Mouse (Mus musculus) kidney, adult 8-10 months (tissue): ENCODE measurements at regions not wholly inside any gene's neighbourhood (a gene's known extent, or its start where the extent isn't known, plus 50 kb on each side); places are given as distances from the start of the nearest gene placed in this dataset.

Experiments used
- DNase-seq, 2 experiments: peaks; one replicate each; pipeline ENCODE4 v3.0.0; 2022

DNA sequence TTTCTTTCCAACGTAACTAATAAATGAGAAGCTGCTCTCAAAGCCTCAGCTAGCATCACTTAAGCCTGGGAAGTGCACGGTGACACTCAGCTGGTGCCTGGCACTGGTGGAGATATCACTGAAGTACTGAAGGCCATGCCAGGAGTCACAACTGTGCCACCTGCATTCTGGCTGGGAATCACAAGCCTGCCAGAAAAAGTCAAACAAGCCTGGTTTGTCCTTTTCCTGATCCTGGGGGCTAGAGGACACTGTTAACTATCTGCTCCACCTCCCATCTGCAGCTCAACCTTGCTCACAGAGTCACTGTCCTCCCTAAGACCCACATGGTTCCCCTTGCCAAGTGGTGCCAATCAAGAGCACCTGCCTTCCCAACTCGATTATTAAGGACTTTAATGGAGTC lies 135.2 kb upstream of the Car8 start:
- no peak for DNase-seq

GRCm38 (mm10) chr4:8372069-8372468 lies 133.2 kb upstream of the Car8 start:
- no peak for DNase-seq

DNA sequence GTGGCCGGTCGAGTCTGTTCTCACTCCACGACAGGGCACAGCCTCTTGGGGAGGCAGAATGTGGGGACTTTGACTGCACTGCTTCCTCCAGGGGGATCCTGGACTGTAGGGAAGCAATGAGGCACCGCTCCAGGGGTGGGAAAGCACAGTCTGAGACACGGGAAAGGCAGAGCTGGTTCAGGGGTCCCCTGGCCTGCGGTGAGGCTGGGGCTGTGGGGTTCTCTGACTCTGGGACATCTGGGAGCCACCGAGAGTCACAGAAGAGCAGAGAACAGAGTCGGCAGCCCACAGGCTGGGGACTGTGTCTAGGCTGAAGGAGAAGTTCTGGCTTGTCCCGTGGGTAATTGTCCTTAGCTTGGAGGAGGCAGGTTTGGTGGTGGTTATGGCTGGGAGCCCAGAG lies 131.9 kb upstream of the Car8 start:
- DNase-seq: no peak

DNA sequence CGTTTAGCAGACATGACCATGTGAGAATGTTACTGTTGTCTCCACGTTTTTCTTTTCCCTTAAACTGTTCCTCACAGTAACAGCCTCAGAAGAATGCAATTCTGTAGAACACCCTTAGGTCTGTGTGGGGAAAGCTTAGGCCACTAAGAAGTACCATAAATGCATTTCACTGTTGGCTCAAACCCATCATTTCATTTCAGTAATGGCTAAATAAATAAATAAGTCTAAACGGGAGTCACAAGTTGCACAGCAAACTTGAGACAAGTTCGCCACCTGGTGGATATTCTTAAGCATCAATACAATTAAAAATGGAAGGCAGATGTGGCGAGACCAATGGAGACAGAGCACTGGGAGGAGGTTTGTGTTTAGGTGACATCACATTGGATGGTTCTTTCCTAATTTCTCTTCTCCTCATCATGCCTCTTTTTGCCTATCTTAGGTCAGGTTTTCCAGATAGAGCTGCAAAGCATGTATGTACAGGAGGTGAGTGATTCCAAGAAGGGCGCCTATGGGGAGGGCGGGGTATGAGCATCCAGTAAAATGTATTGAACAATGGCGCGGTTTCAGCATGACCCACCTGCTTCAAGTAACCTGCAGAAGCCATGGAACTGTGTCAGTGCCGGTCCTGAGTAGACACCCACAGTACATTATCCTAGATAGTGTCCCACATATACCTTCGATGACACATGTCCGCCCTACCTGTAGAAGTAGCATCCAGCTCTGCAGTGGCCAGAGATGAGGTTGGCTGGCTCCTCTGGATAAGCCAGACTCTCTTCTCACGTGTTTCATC lies 128.8 kb upstream of the Car8 start:
- peak; percentile 21 to 28 for DNase-seq

GRCm38 (mm10) chr4:8366978-8367377 lies 128.1 kb upstream of the Car8 start:
- DNase-seq: no peak

- no peak for DNase-seq
These were observed 123.6 kb upstream of the Car8 start for GRCm38 (mm10) chr4:8362409-8362808.

DNA sequence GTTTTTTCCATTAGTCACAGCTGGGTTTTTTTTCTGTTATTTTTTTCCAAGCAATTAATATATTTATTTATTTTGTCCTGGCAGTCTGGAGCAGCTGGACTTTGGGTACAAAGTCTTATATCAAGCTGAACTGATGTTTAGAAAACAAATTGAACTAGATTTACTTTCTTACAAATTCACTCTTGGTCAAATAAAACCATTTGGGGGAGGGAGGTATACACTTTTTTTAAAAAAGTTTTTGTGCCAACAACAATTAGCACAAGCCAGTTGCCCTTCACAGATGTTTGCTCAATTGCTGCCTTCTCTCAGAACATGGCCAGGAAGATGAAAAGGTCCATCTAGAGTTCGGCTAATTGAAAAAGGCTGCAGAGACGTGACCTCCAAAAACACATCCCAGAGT lies 123.1 kb upstream of the Car8 start:
- DNase-seq: no peak

GRCm38 (mm10) chr4:8361305-8361704 lies 122.5 kb upstream of the Car8 start:
- DNase-seq: peak in 1 of 2 experiments; percentile 15

DNA sequence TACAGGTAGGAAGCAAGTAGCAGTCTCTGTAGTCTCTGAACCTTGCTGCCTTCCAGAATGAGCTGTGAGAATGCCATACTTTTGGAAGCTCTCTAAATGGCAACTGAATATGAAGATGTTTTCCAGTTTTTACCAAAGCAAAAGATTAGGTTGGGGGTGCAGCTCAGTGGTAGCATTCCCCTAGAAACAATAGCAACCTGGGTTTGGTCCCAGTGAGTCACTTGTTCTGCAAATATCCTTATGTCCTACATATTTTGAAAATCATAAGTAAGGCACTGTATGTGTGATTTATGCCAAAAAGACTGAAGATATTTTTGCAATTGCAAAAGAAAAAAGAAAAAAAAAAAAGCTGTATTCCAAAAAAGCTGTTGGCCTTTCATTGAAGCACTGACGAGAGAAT lies 118.6 kb upstream of the Car8 start:
- DNase-seq: no peak

DNA sequence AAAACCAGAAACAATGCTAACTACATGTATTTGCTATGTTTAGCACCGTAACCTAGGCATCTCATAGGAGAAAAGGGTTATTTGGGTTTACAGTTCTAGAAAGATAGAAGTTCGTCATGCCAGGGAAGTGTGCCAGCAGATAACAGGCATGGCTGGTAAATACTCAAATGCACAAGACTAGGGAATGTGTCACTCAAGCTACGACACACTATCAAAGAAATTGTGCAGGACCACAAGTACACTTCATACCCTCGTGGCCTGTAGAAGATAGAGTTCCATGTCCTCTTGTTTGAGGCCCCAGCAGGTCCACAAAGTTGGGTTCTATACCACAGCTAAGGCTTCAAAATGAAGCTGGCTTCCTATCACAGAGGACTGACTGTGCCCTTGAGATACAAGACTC lies 103.1 kb upstream of the Car8 start:
- no peak for DNase-seq

- no peak for DNase-seq
These were observed 70.6 kb upstream of the Car8 start for GRCm38 (mm10) chr4:8309241-8309987.

GRCm38 (mm10) chr4:8292563-8292962 lies 53.7 kb upstream of the Car8 start:
- DNase-seq: peak; percentile 5 to 15

- no peak for DNase-seq
These were observed 53.0 kb upstream of the Car8 start for GRCm38 (mm10) chr4:8291528-8292492.

DNA sequence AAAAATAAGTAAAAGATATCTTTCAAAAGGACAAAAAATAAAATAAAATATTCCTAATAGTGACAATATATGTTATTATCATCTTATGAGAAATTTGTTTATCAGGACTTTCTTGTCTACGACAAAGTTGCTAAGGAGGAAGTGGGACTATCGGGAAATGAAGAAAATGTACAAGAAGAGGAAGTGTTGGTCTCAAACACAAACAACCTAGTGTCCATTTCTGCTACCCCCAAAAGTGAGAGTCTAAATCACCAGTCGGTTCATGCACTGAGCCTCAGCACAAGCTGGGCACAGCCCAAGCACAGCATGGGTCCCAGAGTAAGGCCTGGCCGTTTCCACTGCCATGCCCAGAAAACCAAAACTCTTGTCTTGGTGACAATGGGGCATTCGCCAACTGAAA lies 51.1 kb upstream of the Car8 start:
- no peak for DNase-seq
